Mouse (Mus musculus) urinary bladder, adult 2 months (tissue): ENCODE results near the gene Ntrk3. TPM values are rescaled to one million over a fixed set of nuclear protein-coding genes. Genes with fewer than 3 reads are reported as not detected.
A peak's percentile ranks its signal among the peaks of the same experiment; 100 is the strongest.

Source experiments
- DNase-seq: peaks from one replicate; pipeline ENCODE4 v3.0.0; 2022; ENCODE audit warnings: low spot score
- polyA plus RNA-seq: library from polyadenylated mRNA; depleted of rRNA; stranded (reverse); fragments of >200 nt; gene quantifications from 2 replicates; pipeline ENCODE4 v1.2.3, GENCODE M21; 2012; rRNA removed

Gene Ntrk3
- 1.9 and 2.4 TPM in 2 replicates for polyA plus RNA-seq

DNA sequence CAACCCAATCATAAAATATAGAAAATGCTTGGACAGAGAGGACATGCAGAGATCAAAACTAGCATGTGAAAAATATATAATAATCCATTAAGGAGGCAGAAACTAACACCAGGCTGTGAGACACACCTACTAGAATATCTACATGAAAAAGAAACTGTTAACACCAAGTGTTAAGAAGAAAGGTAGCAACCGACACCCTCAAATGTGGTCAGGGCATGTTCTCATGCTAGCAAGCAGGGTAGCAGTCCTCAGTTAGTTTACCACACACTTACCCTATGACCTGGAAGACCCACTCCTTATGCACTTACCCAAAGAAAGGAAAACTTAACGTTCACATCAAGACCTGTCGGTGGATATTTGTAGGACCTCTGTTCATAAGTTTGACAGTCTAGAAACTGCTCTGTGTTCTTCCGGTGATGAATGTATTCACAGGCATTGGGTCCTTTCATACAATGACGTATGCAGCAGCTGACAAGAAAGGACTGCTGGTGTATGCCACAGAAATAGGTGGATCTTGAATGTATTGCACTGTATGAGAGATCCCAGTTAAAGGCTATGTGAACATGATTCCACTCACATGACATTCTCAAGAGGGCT lies at the start of gene Ntrk3:
Ntrk3 (minus strand) TSS at position 399 of the 597 bp plus-strand sequence.
- DNase-seq, result no peak

DNA sequence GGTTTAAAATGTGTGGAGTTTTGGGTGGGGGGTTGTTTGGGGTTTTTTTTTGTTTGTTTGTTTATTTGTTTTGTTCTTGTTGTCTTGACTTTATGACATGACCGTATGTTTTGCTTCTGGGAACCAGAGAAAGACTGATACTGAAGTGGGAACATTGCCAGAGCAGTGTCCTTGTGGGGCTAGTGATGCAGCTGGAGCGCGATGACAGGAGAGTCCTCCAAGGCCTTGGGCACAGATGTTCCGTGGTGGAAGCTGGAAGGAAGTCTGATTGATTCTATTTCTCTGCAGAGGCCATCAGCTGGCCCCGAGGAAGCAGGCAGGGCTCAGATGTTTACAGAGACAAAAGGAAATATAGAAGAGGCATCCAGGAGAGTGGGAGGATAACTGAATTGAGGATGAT lies 48.1 kb upstream of the Ntrk3 start:
- DNase-seq, result no peak

DNA sequence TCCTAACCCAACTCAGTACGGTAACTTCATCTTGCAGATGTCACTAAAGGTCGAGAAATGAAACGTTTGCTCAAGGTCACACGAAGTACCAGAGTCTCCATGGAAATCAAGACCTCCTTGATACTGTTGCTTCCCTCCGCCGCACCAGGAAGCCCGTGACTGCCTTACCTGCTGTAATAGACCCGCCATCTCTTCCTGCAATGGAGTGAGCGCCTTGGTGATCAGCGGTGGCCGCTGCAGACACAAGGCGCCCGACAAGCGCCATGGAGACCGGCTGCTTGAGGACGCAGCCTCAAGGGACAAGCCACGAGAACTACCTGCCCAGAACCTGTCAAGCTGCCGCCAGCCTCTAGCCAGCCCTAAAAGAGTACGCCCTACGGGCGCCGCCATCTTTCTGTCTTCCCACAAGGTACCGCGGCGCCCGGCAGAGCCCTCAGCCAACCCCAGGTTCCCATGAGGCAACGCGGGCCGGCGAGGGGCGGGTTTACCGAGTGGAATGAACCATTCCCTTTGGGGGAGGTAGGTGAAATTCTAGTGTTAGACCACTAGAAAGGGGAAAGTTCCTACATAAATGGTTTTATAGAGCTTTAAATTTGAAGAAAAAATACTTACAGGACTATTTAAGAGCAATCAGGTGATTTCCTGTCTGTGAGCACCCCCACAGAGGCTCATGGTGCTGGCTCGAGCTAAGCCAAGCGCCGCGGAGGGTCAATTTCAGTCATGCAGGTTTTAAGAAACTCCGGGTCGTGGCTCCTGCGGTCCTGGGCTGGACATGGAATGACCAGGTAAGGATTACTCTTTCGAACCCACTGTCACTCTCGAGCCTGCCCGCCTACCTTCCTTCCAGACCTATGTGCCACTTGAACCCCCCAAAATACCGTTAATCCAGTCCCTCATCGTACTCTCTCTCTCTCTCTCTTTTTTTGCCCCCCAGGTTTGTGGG lies 45.1 kb upstream of the Ntrk3 start, which contains the start of the genes Mrps11 and Mrpl46:
Mrps11 (plus strand) TSS at position 481 of the 943 bp plus-strand sequence.
Mrpl46 (minus strand) TSS at position 893 of the 943 bp plus-strand sequence.
- DNase-seq, result peak; percentile 77

DNA sequence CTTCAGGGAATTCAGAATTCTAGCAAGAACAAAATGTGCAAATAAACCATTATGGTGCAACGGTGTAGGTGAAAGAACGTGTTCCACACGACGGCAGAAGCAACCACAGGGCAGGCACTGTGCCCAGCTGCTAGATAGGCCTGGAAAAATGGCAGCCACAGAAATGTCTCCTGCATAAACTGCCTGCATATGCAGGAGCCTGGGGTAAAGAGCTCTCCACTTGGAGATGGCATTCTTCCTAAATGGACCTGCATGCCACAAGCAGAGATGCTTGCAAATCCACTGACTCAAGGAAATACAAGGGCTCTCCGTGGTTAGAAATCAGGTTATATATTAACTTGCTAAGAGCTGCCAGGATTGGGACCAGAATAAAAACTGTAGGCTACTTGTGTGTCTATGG lies 40.9 kb upstream of the Ntrk3 start:
- no peak for DNase-seq

DNA sequence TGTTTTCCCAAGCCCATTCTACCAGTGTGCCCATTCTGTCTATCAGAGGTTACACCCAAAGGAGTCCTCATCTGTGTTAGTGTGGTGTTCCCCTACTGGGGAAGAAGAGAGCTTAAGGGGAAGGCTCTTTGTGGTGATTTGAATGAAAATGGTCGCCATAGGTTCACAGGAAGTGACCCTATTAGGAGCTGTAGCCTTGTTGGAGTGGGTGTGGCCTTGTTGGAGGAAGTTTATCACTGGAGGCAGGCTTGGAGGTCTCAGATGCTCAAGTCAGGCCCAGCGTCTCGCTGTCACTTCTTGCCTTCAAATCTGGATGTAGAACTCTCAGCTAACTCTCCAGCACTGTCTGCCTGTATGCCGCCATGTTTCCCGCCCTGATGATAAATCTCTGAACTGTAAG lies 33.1 kb upstream of the Ntrk3 start:
- DNase-seq, result no peak

DNA sequence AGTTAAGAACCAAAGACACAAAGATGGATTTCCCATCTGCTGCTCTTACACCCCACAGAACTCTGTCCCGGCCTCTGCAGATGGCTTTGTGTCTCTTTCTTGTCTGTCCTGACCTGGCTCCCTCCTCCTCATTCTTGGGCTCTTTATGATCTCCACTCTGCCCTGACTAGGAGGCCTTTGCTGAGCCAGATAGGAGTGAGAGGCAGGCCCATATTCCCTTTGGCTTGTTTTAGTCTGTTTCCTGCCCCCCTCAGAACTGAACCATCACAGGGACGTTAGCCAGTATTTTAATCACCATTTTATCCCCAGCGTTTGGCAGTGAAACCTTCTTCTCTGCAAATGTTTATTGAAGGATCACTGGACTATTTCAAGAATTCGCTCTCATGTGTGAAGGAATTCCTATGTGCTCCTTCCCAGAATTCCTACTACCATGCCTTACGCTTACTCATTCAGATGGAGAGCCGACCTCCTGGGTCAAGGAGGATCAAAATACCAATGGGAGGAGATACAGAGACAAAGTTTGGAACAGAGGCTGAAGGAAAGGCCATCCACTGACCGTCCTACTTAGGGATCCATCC lies 31.4 kb upstream of the Ntrk3 start:
- DNase-seq, result no peak

DNA sequence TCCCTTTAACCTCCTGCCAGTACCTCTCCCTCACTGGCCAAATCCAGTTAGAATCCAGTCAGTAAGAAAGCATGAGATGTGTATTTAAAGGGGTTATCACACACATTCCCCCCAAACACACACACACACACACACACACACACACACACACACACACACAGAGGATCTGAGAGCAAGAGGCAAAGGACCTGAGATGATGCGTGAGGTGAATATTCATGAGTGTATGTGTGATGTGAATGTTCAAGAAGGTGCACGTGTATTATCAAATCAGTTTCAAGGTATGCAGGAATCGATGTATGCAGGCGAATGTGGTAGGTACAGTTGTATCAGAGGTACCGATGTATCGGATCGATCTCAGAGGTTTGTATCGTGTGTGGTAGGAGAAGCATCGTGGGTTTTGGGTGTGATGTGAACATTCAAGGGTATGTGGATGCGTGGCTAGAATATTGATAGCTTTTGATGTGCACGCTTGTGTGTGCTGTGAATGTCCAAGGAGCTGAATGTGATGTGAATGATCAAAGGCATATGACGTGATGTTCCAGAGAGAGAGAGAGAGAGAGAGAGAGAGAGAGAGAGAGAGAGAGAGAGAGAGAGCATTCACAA lies 30.2 kb upstream of the Ntrk3 start:
- DNase-seq, result no peak

DNA sequence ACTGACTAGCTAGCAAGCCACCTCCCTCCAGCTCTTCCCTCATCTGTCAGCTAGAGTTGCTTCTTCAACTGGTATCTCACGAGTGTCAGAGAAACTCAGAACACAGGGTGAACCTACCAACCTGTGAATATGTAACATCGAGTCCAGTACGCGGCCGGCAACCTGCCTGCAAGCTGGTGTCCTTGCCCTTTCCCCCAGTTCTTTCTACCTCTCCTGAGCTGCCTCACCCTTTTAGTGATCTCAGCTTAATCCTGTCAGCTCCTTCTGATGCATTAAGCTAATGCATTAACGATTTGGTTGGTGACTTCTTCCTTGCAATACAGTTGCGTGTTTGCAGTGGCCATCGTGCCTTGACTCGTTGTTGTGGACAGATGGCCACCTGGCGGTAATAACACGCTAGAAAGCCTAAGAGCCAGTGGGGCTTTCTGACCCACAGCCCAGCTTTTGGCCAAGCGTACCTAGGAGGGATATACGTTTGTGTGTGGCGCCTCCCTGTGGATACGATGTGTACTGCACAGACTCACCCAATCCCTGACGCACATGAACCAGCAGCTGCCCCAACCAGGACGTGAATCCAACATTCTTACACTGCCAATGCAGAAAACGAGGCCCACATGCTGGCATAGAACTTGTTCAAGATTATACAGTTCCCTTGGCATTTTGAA lies 28.3 kb upstream of the Ntrk3 start:
- peak; percentile 42 for DNase-seq

DNA sequence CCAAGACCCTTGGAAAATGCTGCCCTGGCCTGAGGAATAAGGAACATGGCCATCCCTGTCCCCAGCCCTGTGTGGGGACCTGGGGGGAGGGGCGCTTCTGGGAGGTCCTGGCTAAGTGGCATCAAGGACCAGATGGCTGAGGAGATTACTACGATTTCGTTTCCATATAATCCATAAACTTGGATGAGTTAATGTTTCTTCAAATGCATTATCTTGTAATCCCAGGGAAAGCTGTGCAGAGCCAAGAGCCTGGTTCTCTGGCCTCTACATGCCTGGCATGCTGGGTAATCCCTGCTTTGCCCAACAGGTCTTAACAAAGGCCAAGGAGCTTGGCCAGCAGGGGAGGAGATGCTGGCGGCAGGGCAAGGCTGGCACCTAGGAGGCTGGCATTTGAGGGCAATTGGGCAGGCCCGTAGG lies 27.4 kb upstream of the Ntrk3 start:
- DNase-seq, result no peak

DNA sequence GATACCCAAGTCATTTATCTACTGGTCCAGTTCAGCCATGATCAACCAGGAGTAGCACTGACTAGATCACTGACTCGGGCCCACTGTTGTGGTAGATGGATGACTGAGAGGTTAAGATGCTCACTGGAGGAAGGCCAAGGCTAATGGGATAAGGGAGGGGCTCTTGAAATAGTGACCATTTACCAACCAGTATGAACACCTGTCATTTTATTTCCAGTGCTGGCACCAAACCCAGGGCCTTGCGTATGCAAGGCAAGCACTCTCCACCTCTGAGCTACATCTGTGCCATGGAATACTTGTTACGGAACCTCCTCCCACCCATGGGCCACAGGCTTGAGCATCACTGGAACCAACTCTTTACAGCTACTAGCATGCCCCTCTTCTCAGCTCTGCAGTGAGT lies 26.0 kb upstream of the Ntrk3 start:
- no peak for DNase-seq

DNA sequence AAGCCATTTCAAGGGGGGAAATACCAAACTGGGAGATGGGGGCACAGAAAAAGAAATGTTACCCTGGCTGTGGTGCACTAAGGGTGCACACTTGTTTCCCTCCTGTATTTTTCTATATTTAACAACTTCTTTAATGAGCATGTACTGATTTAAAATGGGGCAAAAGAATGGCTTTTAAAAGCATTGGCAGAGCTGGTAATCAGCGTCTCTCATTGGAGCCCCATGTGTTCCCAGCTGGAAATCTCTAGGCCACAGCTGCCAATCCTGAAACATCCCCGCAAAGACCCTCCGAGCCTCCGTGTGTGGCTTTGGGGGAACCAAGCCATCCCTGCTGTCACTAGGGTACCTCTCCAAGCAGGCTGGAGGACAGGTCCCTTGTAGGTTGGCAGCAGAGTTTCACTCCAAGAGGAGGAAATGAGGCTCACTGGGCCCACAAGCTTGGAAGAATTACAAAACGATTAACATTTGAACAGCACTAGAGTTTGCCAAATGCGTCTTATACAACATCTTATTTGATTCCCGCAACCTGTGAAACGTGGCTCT lies 16.7 kb upstream of the Ntrk3 start:
- no peak for DNase-seq

DNA sequence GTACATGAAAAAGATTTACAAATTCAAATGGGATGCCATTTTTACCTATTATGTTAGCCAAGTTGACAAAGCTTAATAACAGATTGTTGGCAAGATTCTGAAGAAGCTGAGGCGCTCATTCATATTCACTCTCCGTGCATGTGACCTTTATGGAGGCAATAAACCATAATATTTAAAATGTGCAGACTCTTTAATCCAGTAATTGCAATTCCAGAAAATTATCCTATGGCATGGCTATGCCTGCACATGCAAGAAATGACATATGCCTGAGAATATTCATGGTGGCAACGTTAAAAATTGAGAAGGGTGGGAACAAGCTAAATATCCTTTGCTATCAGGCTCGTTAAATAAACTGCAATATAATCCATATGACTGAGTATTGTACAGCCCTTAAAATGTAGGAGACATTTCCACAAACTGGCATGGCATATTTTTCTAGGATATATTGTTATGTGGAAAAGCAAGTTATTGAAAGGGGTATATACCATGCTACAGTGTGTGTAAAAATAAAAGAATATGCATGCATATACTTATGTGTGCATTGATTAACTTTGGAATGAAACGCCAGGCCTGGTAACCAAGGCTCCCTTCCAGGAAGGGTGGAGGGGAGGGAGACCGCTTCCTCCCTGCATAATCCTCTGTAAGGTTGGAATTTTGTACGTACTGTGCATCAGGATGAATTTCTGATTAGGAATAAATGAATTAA lies 16.1 kb upstream of the Ntrk3 start:
- DNase-seq, result no peak

DNA sequence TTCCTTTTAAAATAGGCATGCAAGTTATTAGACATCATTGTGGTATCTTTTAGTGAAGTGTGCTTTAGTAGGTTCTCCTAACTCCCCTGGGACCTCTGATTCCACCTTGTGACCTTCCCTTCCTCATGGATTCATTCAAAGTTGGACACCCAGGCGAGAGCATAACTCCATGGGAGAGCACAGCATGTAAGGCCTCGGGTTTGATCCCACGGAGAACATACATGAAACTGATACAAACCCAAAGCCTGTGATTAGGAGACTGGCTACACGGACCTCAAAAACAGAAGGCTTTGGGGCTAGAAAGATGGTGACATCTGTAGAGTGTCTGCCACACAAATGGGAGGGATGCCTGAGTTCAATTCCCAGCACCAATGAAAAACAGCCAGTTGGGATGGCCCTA lies 15.1 kb upstream of the Ntrk3 start:
- no peak for DNase-seq

DNA sequence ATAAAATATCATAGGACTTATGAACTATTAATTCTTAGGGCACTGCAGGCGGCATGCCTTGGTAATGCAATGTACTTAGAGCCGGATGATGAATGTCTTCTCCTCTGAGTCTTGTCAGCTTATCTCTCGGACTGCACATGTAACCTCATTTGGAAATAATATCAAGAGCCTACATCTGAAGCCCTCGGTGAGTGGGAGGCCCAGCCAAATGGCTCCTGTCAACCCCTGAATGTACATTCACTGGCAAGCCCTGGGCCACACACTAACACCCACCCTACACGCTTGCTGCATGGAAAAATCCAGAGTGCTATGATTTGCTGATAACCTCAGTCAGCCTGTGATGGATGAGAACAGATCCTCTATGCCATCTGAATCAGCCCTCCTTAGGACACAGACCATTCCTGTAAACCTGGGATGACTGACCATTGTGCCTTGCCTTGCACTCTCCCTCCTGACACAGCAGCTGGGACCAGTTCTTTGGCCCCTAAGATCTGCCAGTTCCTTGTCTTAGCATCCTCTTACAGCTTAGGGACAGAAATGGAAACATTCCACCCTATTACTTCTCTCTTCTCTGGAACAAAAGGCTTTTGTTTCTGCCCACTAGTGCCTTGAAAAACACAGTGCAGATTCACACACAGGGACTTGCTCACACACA lies 6.0 kb upstream of the Ntrk3 start:
- no peak for DNase-seq

DNA sequence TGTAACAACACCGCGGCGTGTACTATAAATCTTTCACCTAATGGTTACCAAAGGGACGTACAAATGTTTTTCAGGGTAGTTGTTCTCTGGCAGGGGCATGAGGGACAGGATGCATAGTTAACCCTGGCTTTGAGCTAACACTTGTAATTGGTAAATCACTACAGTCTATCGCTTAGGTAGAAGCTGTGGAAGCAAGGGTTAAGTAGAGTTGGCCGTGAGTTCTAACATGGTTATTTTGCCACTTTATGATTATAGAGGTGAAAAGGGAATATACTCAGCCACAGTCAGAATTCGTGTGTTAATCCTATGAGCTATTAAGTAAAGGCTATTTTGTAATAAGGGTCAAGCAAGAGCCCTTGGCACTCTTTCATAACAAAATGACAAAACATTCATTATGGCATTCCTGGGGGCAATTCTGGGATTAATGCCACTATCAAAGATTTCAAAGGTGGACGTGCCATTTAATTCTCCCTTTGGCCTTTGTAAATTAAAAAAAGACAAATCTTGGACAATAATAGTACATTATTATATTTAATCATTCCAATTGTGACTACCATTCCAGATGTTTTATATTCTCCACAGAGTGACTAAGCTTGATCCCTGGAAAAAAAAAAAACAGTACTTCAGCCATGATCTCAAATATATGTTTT lies 1.7 kb upstream of the Ntrk3 start:
- DNase-seq, result no peak

DNA sequence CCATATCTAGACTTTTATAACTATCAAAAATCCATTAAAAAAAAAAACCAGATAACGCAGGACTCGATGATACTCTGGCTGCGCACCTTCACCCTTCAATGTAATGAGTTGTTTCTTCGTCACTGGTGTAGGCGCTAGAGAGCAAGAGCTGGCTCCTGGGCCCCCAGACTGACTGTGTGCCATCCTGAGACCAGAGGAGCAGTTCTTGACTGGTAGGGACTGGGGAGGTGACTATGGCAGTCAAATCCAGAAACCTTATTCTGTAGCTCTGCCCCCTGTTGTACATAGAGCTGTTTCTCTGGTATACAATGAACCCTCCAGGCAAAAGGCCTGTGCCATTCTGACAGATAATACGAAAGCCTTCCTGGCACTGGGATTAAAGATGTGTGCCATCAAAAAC lies 616 bp downstream of the Ntrk3 start:
- no peak for DNase-seq

DNA sequence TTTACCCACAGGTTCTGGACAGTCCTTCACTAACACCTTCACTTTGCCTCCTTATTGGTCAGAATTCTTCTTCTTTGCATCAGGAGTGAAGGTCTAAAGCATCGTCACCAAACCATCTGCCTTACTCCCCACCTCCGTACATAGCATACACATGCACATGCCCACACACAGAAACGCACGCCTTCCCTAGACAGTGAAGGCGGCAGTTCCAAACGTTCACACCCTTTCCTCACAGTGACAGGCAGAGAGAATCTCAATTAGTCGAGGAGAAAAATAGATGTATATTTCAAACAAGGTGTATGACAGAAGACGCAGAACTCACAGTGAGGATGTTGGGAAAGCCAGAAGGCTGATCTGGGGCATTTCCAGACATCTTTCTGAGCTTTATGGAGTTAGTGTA lies 6.4 kb downstream of the Ntrk3 start:
- no peak for DNase-seq

DNA sequence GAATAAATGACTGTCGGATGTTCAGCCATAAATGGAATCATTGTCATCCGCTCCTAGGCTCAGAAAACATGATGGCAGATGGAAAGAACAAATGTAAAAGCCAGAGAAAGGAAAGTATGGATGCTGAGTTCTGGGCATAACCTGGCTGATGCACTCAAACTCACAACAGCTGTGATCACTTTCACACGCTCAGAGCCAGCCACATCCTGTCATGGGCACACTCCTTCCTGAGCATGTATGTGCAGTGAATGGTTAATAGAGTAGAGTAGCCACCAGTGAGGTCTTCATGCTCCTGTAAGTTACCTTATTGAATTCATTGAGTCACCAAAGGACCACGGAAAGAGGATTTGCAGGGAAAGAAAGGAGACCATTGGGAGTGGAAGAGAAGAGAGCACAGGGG lies 13.2 kb downstream of the Ntrk3 start:
- DNase-seq, result no peak

DNA sequence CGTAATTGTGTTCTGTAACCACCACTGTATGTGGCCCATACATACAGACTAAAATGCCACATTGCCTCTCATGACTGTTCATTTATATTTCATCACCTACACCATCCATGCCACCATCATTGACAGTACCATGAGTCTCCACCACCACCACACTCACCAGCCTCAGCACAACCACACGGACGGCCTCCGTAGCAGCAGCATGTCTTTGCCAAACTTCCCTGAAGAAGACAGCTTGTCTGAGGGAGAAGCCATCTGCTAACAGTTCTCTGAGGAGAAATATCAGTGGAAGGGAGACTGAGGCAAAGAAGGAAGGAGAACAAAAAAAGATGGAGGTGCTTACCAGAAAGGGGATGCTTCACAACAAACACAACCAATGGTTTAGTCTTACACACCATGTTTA lies 15.8 kb downstream of the Ntrk3 start:
- DNase-seq, result no peak
